Mouse (Mus musculus) olfactory bulb, adult 2 months (tissue): ENCODE results near the gene Bmpr1b. TPM values are rescaled to one million over a fixed set of nuclear protein-coding genes. Genes with fewer than 3 reads are reported as not detected.

ENCODE experiments used
- H3K27ac ChIP-seq: fragments of 200-500 bp; 2 replicates; pipeline ENCODE4 v1.5.1; 2012; ENCODE audit warnings: low read depth, low read length; ENCODE audit not compliant: insufficient read depth
- H3K4me1 ChIP-seq: fragments of 200-500 bp; 2 replicates; pipeline ENCODE4 v1.6.1; 2012; ENCODE audit warnings: low read length; ENCODE audit not compliant: control insufficient read depth, insufficient read depth
- H3K4me3 ChIP-seq: fragments of 200-500 bp; 2 replicates; pipeline ENCODE4 v1.5.1; 2012; ENCODE audit warnings: mild to moderate bottlenecking, low read depth, low read length, moderate library complexity; ENCODE audit not compliant: insufficient read depth
- CTCF ChIP-seq: fragments of 200-500 bp; IDR thresholded peaks from 2 replicates; pipeline ENCODE4 v1.5.1; 2012; ENCODE audit warnings: low read depth, mild to moderate bottlenecking, low read length, moderate library complexity; ENCODE audit not compliant: insufficient read depth
- POLR2A ChIP-seq: fragments of 200-500 bp; IDR thresholded peaks from 2 replicates; pipeline ENCODE4 v1.6.1; 2012; ENCODE audit warnings: mild to moderate bottlenecking, low read depth, low read length, moderate library complexity; ENCODE audit not compliant: insufficient read depth
- WGBS: fragments of 180-500 bp; shearing (Covaris S2); methylation state at CpG from one replicate; pipeline ENCODE4 v1.1.7; 2018; 5-methylcytosine and 5-hydroxymethylcytosine counted together
- polyA plus RNA-seq: library from polyadenylated mRNA; stranded (reverse); fragments of >200 nt; gene quantifications from 2 replicates; pipeline ENCODE4 v1.2.4, GENCODE M21; 2012; ENCODE audit warnings: low replicate concordance; ENCODE audit not compliant: missing spikeins, insufficient read depth, insufficient read length

The Bmpr1b gene
- polyA plus RNA-seq, 1 experiment = not detected

DNA sequence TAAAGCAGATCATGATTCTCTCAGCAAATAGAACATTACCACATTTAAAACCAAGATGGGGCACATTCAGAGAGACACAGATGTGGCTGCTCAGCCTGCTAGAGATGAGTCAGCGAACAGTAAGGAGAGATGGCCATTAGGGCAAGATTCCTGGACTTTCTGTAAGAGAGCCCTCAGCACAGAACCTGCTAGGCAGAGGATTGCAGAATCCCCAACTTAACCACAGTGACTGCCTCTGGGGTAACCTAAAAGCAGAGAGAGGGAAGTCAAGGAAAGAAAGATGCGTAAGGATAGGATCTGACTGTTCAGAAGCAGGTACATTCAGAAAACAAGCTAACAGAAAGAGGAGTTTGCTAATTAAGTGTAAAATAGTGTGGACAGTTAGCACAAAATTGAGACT is 118.5 kb downstream of the Bmpr1b start:
- no peak for TF ChIP-seq CTCF
- no peak for TF ChIP-seq POLR2A
- 94% methylated on average over 2 of the region's 2 CpGs for WGBS
- Histone ChIP-seq H3K4me3 (no peak overlapping the region), H3K27ac (no peak overlapping the region), H3K4me1 (no peaks in the 10 kb centered on the region)

- WGBS = 82% methylated on average over 3 of the region's 3 CpGs
- Histone ChIP-seq H3K4me1 (no peaks in the 10 kb centered on the region), H3K27ac (no peak overlapping the region), H3K4me3 (no peak overlapping the region)
- TF ChIP-seq POLR2A (no peak), CTCF (no peak)
These were observed 119.6 kb downstream of the Bmpr1b start for GRCm38 (mm10) chr3:142049610-142050009.

DNA sequence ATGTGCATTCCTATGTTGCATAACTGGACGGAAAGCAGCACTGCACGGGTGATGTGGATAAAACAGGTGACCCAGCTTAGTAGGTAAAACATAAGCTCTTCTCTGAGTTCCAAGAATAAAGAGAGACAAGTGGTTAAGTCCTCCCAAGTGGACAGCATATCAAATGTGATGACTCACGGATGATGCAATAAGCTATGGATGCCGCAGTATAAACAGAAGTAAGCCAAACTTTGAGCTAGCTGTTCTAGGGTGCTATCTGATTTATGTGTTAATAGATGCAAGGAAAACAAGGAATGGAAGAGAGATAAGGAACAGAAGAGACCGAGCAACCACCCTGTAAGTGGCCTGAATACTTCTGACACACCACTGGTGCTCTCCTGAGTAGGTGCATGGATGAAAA is 120.1 kb downstream of the Bmpr1b start:
- Histone ChIP-seq H3K4me3 (no peak overlapping the region), H3K27ac (no peak overlapping the region), H3K4me1 (no peaks in the 10 kb centered on the region)
- WGBS = 95% methylated on average over 5 of the region's 5 CpGs
- TF ChIP-seq CTCF (no peak), POLR2A (no peak)

GRCm38 (mm10) chr3:142048493-142048892 is 120.7 kb downstream of the Bmpr1b start:
- no peak for TF ChIP-seq CTCF
- TF ChIP-seq POLR2A = no peak
- no peak overlapping the region for H3K27ac ChIP-seq
- 70% methylated on average over 6 of the region's 6 CpGs for WGBS

GRCm38 (mm10) chr3:142043463-142043862 is 125.8 kb downstream of the Bmpr1b start:
- no peaks in the 10 kb centered on the region for H3K4me1 ChIP-seq
- no peak for TF ChIP-seq CTCF
- no peak for TF ChIP-seq POLR2A
- H3K27ac ChIP-seq = no peak overlapping the region
- no peak overlapping the region for H3K4me3 ChIP-seq
- 41% methylated on average over 2 of the region's 2 CpGs for WGBS

More at GRCm38 (mm10) chr3:142048493-142048892, 120.7 kb downstream of the Bmpr1b start:
- Histone ChIP-seq H3K4me3 (no peak overlapping the region), H3K4me1 (no peaks in the 10 kb centered on the region)

DNA sequence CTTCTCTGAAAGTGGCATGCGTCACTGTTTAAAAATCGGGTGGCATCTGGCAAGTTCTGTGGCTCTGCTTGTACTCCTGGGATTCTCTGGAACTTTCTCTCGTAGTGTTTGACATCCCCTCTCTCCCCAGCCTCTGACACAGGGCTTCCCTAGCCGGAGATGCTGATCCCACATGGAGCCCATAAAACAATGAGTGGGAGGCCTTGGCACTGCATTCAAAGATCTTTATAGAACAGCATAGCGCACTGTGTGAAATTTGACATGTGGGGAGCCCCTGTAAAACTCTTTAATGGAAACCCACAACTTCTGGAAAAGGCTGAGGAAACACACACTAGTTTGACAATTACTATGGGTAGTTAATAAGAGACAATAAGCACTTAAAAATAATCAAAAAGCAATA is 126.2 kb downstream of the Bmpr1b start:
- H3K4me1 ChIP-seq = no peaks in the 10 kb centered on the region
- no peak overlapping the region for H3K27ac ChIP-seq
- no peak for TF ChIP-seq CTCF
- no peak for TF ChIP-seq POLR2A
- WGBS = 88% methylated on average over 5 of the region's 5 CpGs
- H3K4me3 ChIP-seq = no peak overlapping the region

DNA sequence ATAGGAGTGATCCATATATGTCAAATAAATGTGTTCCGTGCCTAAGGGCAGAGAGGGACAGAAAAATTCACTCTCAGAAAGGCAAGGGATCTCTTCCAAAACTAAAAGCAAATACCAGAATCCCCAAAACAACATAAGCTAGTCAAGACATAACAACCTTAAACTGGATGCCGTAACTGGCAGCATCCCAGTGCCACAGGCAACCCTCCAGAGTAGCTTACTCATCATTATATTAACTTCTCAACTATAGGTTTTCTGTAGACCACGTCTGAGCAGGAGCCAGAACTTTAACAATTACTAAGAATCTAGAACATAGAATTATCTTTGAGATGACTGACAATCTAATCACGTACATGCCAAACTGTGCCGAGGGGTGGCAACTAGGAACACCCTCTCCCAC is 128.9 kb downstream of the Bmpr1b start:
- H3K27ac ChIP-seq = no peak overlapping the region
- no peak for TF ChIP-seq POLR2A
- 60% methylated on average over 5 of the region's 5 CpGs for WGBS
- H3K4me1 ChIP-seq = no peaks in the 10 kb centered on the region
- no peak overlapping the region for H3K4me3 ChIP-seq

DNA sequence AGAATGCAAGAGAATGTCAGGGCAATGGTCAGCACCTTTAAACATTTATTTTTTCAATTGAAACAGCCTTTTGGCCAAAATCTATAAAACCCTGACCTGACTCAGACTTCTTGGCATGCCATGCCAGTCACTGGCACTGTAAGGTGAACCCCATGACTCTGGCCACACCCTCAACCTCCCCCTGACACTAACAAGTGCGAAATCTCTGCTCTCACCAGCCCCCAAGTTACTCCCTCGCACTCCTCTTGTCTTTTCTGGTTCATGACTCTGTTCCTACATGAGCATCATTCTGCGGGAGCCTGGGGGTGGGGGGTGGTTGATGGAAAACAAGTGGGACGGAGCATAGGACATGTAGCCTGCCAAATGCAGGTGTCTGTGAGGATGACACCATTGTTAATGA is 135.1 kb downstream of the Bmpr1b start:
- TF ChIP-seq CTCF (no peak), POLR2A (no peak)
- 78% methylated on average over 4 of the region's 4 CpGs for WGBS
- no peak overlapping the region for H3K27ac ChIP-seq
- H3K4me3 ChIP-seq = no peak overlapping the region
- no peaks in the 10 kb centered on the region for H3K4me1 ChIP-seq

GRCm38 (mm10) chr3:142019716-142020115 is 149.5 kb downstream of the Bmpr1b start:
- TF ChIP-seq POLR2A (no peak), CTCF (no peak)
- H3K4me3 ChIP-seq = no peak overlapping the region
- WGBS = 90% methylated on average over 7 of the region's 7 CpGs
- H3K4me1 ChIP-seq = no peaks in the 10 kb centered on the region
- no peak overlapping the region for H3K27ac ChIP-seq

- 54% methylated on average over 7 of the region's 7 CpGs for whole genome bisulfite sequencing
- Histone ChIP-seq H3K27ac (no peak overlapping the region), H3K4me1 (peaks cover 3% of the 10 kb centered on the region; the same call in 1 of the 2 replicates), H3K4me3 (no peak overlapping the region)
- TF ChIP-seq POLR2A = no peak
- TF ChIP-seq CTCF = no peak
These were observed 184.7 kb downstream of the Bmpr1b start for GRCm38 (mm10) chr3:141984548-141984947.
